Mouse (Mus musculus) ES-E14 (cell line): ENCODE results near the gene Muc3a.

Source experiments
- MAFK ChIP-seq: IDR thresholded peaks from 2 replicates; pipeline ENCODE4 v1.6.1; 2014; ENCODE audit warnings: mild to moderate bottlenecking, low read depth, low read length, inconsistent platforms; ENCODE audit not compliant: insufficient read depth
- ZC3H11A ChIP-seq: IDR thresholded peaks from 2 replicates; pipeline ENCODE4 v1.6.1; 2012; ENCODE audit warnings: low read depth, mild to moderate bottlenecking, inconsistent platforms, low read length, borderline replicate concordance
- ZNF384 ChIP-seq: IDR thresholded peaks from 2 replicates; pipeline ENCODE4 v1.6.1; 2012; ENCODE audit warnings: low read depth, low read length, inconsistent platforms

- TF ChIP-seq ZNF384 (no peak), MAFK (no peak), ZC3H11A (no peak)
Measured at GRCm38 (mm10) chr5:137212289-137212688, at the start of gene Muc3a.
